Mouse (Mus musculus): Measurements from ENCODE around the gene Carm1. TPM values are rescaled to one million over a fixed set of nuclear protein-coding genes. Genes with fewer than 3 reads are reported as not detected.
A peak's percentile ranks its signal among the peaks of the same experiment; 100 is the strongest.
"Not testable (repeated sequence)": the region's sequence is repeated elsewhere in the genome, so short reads cannot be mapped to it uniquely, and the experiment has no call there.

Gene Carm1
- polyA plus RNA-seq, 1 experiment from 2014 or later, result 39.6 TPM

- Histone ChIP-seq H3K36me3 (peaks cover 57% of the 10 kb centered on the region), H3K27me3 (no peaks in the 10 kb centered on the region), H3K4me1 (replicated peaks) (peaks cover 33% of the 10 kb centered on the region), H3K9ac (replicated peaks) (no peak overlapping the region), H3K4me2 (replicated peaks) (peak overlapping the region; percentile 98), H3K27ac (no peak overlapping the region), H3K9me3 (no peaks in the 10 kb centered on the region), H3K4me3 (replicated peaks) (no peak overlapping the region)
- no peak for ATAC-seq
- 86% methylated on average over 6 of the region's 6 CpGs for WGBS
Measured at GRCm38 (mm10) chr9:21591127-21591830, 44.6 kb downstream of the Carm1 start.

DNA sequence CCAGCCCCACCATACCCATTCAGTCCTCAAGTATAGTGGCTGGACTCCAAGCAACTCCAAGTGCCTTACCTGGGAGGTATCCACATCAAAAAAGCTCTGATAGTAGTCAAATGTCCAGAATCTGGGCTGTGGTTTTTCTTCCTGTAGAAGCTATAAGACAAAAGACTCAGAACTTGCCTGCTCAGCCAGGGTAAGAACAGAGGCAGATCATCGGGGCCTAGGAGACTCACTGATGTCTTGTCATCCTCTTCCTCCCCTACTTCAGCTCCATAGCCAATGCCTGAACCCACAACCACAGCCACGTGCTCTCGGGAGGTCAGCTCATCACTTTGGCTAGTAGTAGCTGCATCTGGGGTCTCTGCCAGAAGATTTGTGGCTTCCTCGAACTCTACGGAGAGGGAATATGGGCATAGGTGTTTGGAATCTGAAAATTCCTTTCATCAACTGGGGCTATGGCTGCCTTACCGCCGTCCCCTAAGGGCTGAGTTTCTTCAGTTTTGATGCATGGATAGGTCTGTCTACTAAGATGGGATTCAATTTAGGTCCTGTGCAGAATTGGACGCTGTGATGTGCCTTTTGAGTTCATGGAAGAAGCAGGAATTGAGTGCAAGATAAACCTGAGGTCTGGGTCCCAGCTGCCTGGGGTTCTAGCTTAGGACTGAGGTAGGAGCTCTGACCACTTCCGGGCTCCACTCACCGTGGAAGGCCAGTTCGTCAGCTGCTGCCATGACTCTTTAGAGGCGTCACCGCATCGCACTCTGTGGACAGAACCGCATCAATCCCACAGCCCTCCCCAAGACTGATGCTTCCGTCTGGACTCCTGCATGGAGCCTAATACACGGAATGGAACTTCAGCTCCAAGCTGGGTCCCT lies 45.4 kb downstream of the Carm1 start:
- Histone ChIP-seq H3K27ac (peak overlapping the region; percentile 91), H3K9me3 (no peaks in the 10 kb centered on the region), H3K27me3 (no peaks in the 10 kb centered on the region), H3K4me1 (replicated peaks) (peaks cover 33% of the 10 kb centered on the region), H3K4me3 (replicated peaks) (peak overlapping the region; percentile 100), H3K36me3 (peaks cover 52% of the 10 kb centered on the region), H3K4me2 (replicated peaks) (peak overlapping the region; percentile 98), H3K9ac (replicated peaks) (peak overlapping the region; percentile 94)
- peak; percentile 83; the same call in 1 of the 2 replicates for ATAC-seq
- 21% methylated on average over 17 of the region's 17 CpGs for WGBS

- H3K27ac ChIP-seq, result peak within 1 kb of the TSS; percentile 91
- H3K36me3 ChIP-seq, result peaks cover 45% of the 10 kb centered on the region
- no peaks in the 10 kb centered on the region for H3K27me3 ChIP-seq
- H3K9me3 ChIP-seq, result no peaks in the 10 kb centered on the region
- H3K4me1 ChIP-seq (replicated peaks), result peaks cover 33% of the 10 kb centered on the region
- H3K9ac ChIP-seq (replicated peaks), result peak within 1 kb of the TSS; percentile 94
- ATAC-seq, result peak; percentile 95
- H3K4me2 ChIP-seq (replicated peaks), result peak within 1 kb of the TSS; percentile 98
- under 1% methylated on average over 30 of the region's 30 CpGs for WGBS
- peak within 1 kb of the TSS; percentile 100 for H3K4me3 ChIP-seq (replicated peaks)
Measured at GRCm38 (mm10) chr9:21592703-21593121, 46.0 kb downstream of the Carm1 start, which contains the start of the genes Timm29 and Yipf2. Gene Timm29 (plus strand): TSS chr9:21592722. Gene Yipf2 (minus strand): TSS chr9:21592828.

GRCm38 (mm10) chr9:21593122-21593721 lies 46.5 kb downstream of the Carm1 start:
- ATAC-seq, result no peak; the same call in none of the 2 replicates
- H3K36me3 ChIP-seq, result peaks cover 40% of the 10 kb centered on the region
- WGBS, result 2% methylated on average over 69 of the region's 69 CpGs

DNA sequence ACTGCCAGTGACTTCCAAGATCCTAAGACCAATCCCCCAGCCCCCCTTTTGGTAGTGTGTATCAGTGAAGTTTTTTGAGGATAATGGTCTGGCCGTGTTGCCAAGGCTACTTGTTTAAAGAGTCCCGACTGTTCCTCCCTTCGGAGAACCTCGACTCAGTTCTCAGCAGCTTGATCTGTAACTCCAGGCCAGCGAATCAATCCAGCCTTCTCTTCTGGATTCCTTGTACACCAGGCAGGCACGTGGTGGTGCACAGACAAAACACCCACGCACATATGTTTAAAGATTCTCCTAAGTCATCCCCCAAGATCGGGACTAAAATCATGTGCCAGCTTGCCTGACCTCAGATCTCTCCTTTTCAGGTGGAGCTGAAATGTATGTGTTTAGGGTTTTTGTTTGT lies 47.7 kb downstream of the Carm1 start:
- H3K27me3 ChIP-seq, result not testable (repeated sequence)
- H3K4me3 ChIP-seq (replicated peaks), result peak overlapping the region; percentile 100

More at GRCm38 (mm10) chr9:21593122-21593721, 46.5 kb downstream of the Carm1 start:
- Histone ChIP-seq H3K4me1 (replicated peaks) (peaks cover 33% of the 10 kb centered on the region), H3K27me3 (no peaks in the 10 kb centered on the region), H3K9me3 (no peaks in the 10 kb centered on the region), H3K4me3 (replicated peaks) (peak overlapping the region; percentile 100), H3K9ac (replicated peaks) (peak overlapping the region; percentile 94), H3K27ac (peak overlapping the region; percentile 91), H3K4me2 (replicated peaks) (peak overlapping the region; percentile 98)

DNA sequence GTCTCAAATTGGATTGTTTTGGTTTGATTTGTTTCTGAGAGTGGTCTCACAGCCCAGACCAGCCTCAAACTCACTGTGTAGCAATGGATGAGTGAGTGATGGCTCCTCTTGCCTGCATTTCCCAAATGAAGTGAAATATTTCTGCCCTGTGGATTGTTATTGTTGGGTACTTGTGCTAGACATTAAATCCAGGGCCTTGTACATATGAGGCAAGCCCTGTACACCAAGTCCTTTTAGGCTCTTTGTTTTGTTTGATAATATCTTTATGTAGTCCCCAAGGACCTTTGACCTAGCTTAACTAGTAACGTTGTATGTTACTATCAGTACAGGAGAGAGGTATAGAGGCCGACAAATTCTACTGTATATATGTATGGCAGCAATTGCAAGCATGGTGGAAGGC lies 48.1 kb downstream of the Carm1 start:
- peak overlapping the region; percentile 98; the same call in 1 of the 2 replicates for H3K4me2 ChIP-seq (replicated peaks)
- no peak overlapping the region for H3K9ac ChIP-seq (replicated peaks)

More for the DNA sequence above, 47.7 kb downstream of the Carm1 start:
- not testable (repeated sequence) for H3K9me3 ChIP-seq, ATAC-seq, H3K27ac ChIP-seq
- peaks cover 33% of the 10 kb centered on the region for H3K4me1 ChIP-seq (replicated peaks)
- peak overlapping the region; percentile 94 for H3K9ac ChIP-seq (replicated peaks)
- peak overlapping the region; percentile 98 for H3K4me2 ChIP-seq (replicated peaks)
- WGBS, result 93% methylated on average over 8 of the region's 8 CpGs
- peaks cover 29% of the 10 kb centered on the region for H3K36me3 ChIP-seq

GRCm38 (mm10) chr9:21598198-21598597 lies 51.5 kb downstream of the Carm1 start:
- Histone ChIP-seq H3K27ac (no peak overlapping the region), H3K4me3 (replicated peaks) (no peak overlapping the region), H3K9ac (replicated peaks) (no peak overlapping the region), H3K36me3 (peaks cover 19% of the 10 kb centered on the region), H3K27me3 (no peaks in the 10 kb centered on the region), H3K9me3 (no peaks in the 10 kb centered on the region), H3K4me1 (replicated peaks) (peaks cover 19% of the 10 kb centered on the region), H3K4me2 (replicated peaks) (no peak overlapping the region)
- ATAC-seq, result no peak
- WGBS, result 48% methylated on average over 2 of the region's 2 CpGs

More for the DNA sequence above, 48.1 kb downstream of the Carm1 start:
- peaks cover 33% of the 10 kb centered on the region for H3K4me1 ChIP-seq (replicated peaks)
- peaks cover 24% of the 10 kb centered on the region for H3K36me3 ChIP-seq
- peak overlapping the region; percentile 100; the same call in 1 of the 2 replicates for H3K4me3 ChIP-seq (replicated peaks)
- no peak for ATAC-seq
- WGBS, result 96% methylated on average over 2 of the region's 2 CpGs
- H3K9me3 ChIP-seq, result no peaks in the 10 kb centered on the region
- no peak overlapping the region for H3K27ac ChIP-seq
- H3K27me3 ChIP-seq, result no peaks in the 10 kb centered on the region

DNA sequence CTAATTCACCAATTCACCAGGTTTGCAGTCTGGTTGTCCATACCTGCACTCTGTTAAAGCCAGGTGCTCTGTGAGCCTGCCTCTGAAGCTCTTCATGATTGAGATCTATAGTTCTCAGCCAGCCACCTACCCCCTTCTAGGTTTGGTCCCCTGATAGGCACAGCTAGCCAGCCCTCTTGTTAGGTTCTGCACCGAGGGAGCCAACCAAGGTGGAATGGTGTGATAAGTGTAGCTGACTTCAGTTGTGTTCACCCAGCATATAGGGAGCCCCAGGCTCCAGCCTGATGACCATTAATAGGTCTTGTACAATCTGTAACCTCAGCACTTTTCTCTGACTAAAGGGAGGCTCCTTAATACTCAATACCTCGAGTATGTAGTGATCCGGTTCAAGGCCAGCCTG lies 53.5 kb downstream of the Carm1 start:
- Histone ChIP-seq H3K27me3 (no peaks in the 10 kb centered on the region), H3K4me2 (replicated peaks) (no peak overlapping the region), H3K4me1 (replicated peaks) (peaks cover under 1% of the 10 kb centered on the region), H3K36me3 (peaks cover 12% of the 10 kb centered on the region), H3K27ac (no peak overlapping the region), H3K9me3 (no peaks in the 10 kb centered on the region), H3K4me3 (replicated peaks) (no peak overlapping the region), H3K9ac (replicated peaks) (no peak overlapping the region)
- no peak for ATAC-seq
- WGBS, result 79% methylated on average over 3 of the region's 3 CpGs

DNA sequence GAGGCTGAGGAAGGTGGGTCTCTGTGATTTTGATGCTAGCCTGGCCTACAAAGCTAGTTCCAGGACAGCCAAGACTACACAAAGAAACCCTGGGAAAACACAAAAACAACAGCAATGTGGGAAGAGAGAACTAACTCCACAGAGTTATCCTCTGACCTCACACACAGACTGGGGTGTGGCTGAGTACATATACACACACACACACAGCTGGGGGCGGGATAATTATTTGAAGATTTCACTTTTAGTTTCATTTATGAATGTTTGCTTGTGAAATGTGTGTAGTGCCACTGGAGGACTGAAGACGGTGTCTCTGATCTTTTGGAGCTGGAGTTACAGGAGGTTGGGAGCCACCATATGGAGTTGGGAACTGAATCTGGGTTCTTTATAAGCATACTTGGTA lies 54.4 kb downstream of the Carm1 start:
- no peak overlapping the region for H3K4me3 ChIP-seq (replicated peaks)
- peaks cover 5% of the 10 kb centered on the region for H3K36me3 ChIP-seq
- no peak overlapping the region for H3K27ac ChIP-seq
- no peaks in the 10 kb centered on the region for H3K9me3 ChIP-seq
- WGBS, result 87% methylated on average over 2 of the region's 2 CpGs
- H3K27me3 ChIP-seq, result no peaks in the 10 kb centered on the region
- H3K4me2 ChIP-seq (replicated peaks), result no peak overlapping the region
- H3K4me1 ChIP-seq (replicated peaks), result no peaks in the 10 kb centered on the region
- H3K9ac ChIP-seq (replicated peaks), result no peak overlapping the region
- no peak for ATAC-seq

GRCm38 (mm10) chr9:21601722-21602399 lies 55.2 kb downstream of the Carm1 start:
- Histone ChIP-seq H3K4me2 (replicated peaks) (no peak overlapping the region), H3K9me3 (no peaks in the 10 kb centered on the region), H3K9ac (replicated peaks) (no peak overlapping the region), H3K27ac (no peak overlapping the region), H3K27me3 (no peaks in the 10 kb centered on the region), H3K4me3 (replicated peaks) (no peak overlapping the region), H3K36me3 (no peaks in the 10 kb centered on the region), H3K4me1 (replicated peaks) (no peaks in the 10 kb centered on the region)
- WGBS, result 49% methylated on average over 10 of the region's 10 CpGs
- peak; percentile 72 for ATAC-seq

- H3K9me3 ChIP-seq, result no peaks in the 10 kb centered on the region
- no peak for ATAC-seq
- H3K27ac ChIP-seq, result no peak overlapping the region
- no peaks in the 10 kb centered on the region for H3K36me3 ChIP-seq
- WGBS, result 73% methylated on average over 5 of the region's 5 CpGs
- no peak overlapping the region for H3K4me3 ChIP-seq (replicated peaks)
- H3K9ac ChIP-seq (replicated peaks), result no peak overlapping the region
- no peaks in the 10 kb centered on the region for H3K27me3 ChIP-seq
- H3K4me1 ChIP-seq (replicated peaks), result no peaks in the 10 kb centered on the region
- H3K4me2 ChIP-seq (replicated peaks), result no peak overlapping the region
Measured at GRCm38 (mm10) chr9:21604119-21604518, 57.4 kb downstream of the Carm1 start.

All from midbrain, embryonic 13.5 days (tissue).